Mouse (Mus musculus) myocyte (in vitro differentiated cells): ENCODE results near the gene Hist2h4. TPM values are rescaled to one million over a fixed set of nuclear protein-coding genes. Genes with fewer than 3 reads are reported as not detected.
"Not testable (repeated sequence)": the region's sequence is repeated elsewhere in the genome, so short reads cannot be mapped to it uniquely, and the experiment has no call there.

ENCODE experiments used
- H3K27me3 ChIP-seq: one replicate; pipeline ENCODE4 v1.6.1; 2011; ENCODE audit not compliant: control insufficient read depth, insufficient read depth, insufficient read length
- H3K36me3 ChIP-seq: one replicate; pipeline ENCODE4 v1.6.1; 2011; ENCODE audit not compliant: control insufficient read depth, insufficient read depth
- H3K4me2 ChIP-seq: one replicate; pipeline ENCODE4 v1.6.1; 2011; ENCODE audit warnings: low read depth, control low read depth
- H3K4me3 ChIP-seq: one replicate; pipeline ENCODE4 v1.5.1; 2011; ENCODE audit warnings: mild to moderate bottlenecking, control low read depth, moderate library complexity
- H3K79me2 ChIP-seq: one replicate; pipeline ENCODE4 v1.6.1; 2011; ENCODE audit not compliant: control insufficient read depth, insufficient read depth
- H3ac ChIP-seq: one replicate; pipeline ENCODE4 v1.6.1; 2011; ENCODE audit not compliant: control insufficient read depth, insufficient read length
- CEBPB ChIP-seq: IDR thresholded peaks from 2 replicates; pipeline ENCODE4 v1.6.1; 2011; ENCODE audit warnings: mild to moderate bottlenecking, moderate library complexity; ENCODE audit not compliant: poor library complexity, insufficient read depth, severe bottlenecking
- E2F4 ChIP-seq: IDR thresholded peaks from one replicate; pipeline ENCODE4 v1.6.1; 2011; ENCODE audit warnings: mild to moderate bottlenecking, control low read depth, moderate library complexity; ENCODE audit not compliant: insufficient read depth
- MAX ChIP-seq: IDR thresholded peaks from one replicate; pipeline ENCODE4 v1.6.1; 2011; ENCODE audit warnings: low read depth, mild to moderate bottlenecking, control low read depth
- MYOD1 ChIP-seq, 3 experiments: IDR thresholded peaks; one replicate each; pipeline ENCODE4 v1.6.1; 2011; ENCODE audit warnings: control low read depth in 2 of 3, low read depth in 2 of 3, mild to moderate bottlenecking in 2 of 3, moderate library complexity in 1 of 3; ENCODE audit not compliant: insufficient read length in 2 of 3, control insufficient read depth in 1 of 3
- MYOG ChIP-seq, 3 experiments: IDR thresholded peaks; one replicate each; pipeline ENCODE4 v1.6.1; 2011; ENCODE audit warnings: control low read depth in 2 of 3, low read depth in 2 of 3, mild to moderate bottlenecking in 2 of 3; ENCODE audit not compliant: insufficient read length in 2 of 3, control insufficient read depth in 1 of 3, insufficient read depth in 1 of 3
- POLR2A ChIP-seq: IDR thresholded peaks from one replicate; pipeline ENCODE4 v1.6.1; 2011; ENCODE audit warnings: low read depth, mild to moderate bottlenecking, control low read depth, moderate library complexity; ENCODE audit not compliant: insufficient read length
- POLR2AphosphoS2 ChIP-seq: IDR thresholded peaks from one replicate; pipeline ENCODE4 v1.6.1; 2011; ENCODE audit warnings: low read depth, control low read depth; ENCODE audit not compliant: insufficient read length
- REST ChIP-seq: IDR thresholded peaks from one replicate; pipeline ENCODE4 v1.6.1; 2011; ENCODE audit warnings: mild to moderate bottlenecking, control low read depth, moderate library complexity; ENCODE audit not compliant: insufficient read depth, insufficient read length
- SRF ChIP-seq: IDR thresholded peaks from one replicate; pipeline ENCODE4 v1.6.1; 2011; ENCODE audit warnings: low read depth; ENCODE audit not compliant: control insufficient read depth, insufficient read length
- TCF12 ChIP-seq: IDR thresholded peaks from one replicate; pipeline ENCODE4 v1.6.1; 2011; ENCODE audit warnings: mild to moderate bottlenecking, control low read depth; ENCODE audit not compliant: poor library complexity, insufficient read depth, severe bottlenecking
- TCF3 ChIP-seq: IDR thresholded peaks from one replicate; pipeline ENCODE4 v1.6.1; 2011; ENCODE audit warnings: low read depth, control low read depth; ENCODE audit not compliant: insufficient read length
- USF1 ChIP-seq: IDR thresholded peaks from one replicate; pipeline ENCODE4 v1.6.1; 2011; ENCODE audit warnings: low read depth, mild to moderate bottlenecking, control low read depth, moderate library complexity
- polyA plus RNA-seq: library from polyadenylated mRNA; unstranded; fragments of >200 nt; fragmentation: generic; extraction: Trizol; gene quantifications from one replicate; pipeline ENCODE4 v1.2.1, GENCODE M21; 2012; ENCODE audit warnings: missing spikeins

Gene Hist2h4
- polyA plus RNA-seq, 1 experiment, result 1.1 TPM

DNA sequence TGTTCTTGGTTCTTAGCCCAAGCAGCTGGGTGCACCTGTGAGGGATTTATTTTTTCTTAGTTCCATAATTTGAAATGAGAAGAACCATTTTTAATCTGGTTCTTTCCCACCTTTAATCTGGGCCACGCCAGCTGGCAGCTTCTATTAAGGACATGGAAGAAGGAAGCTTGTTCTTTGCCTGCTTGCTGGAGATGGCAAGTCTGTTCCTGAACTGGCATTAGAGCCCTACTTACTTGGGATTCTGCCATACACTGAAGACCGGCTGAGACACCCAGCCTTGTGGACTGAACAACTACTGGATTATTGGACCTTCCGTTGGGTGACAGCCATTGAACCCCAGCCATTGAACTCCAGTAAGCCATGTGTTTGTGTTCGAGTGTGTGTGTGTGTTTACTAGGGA lies 40.3 kb downstream of the Hist2h4 start:
- no peaks in the 10 kb centered on the region for H3K27me3 ChIP-seq
- TF ChIP-seq MAX (no peak), POLR2AphosphoS2 (no peak)
- H3ac ChIP-seq, result no peak overlapping the region
- no peaks in the 10 kb centered on the region for H3K36me3 ChIP-seq
- no peaks in the 10 kb centered on the region for H3K79me2 ChIP-seq
- H3K4me3 ChIP-seq, result peak overlapping the region; percentile 47
- peak overlapping the region; percentile 93 for H3K4me2 ChIP-seq

DNA sequence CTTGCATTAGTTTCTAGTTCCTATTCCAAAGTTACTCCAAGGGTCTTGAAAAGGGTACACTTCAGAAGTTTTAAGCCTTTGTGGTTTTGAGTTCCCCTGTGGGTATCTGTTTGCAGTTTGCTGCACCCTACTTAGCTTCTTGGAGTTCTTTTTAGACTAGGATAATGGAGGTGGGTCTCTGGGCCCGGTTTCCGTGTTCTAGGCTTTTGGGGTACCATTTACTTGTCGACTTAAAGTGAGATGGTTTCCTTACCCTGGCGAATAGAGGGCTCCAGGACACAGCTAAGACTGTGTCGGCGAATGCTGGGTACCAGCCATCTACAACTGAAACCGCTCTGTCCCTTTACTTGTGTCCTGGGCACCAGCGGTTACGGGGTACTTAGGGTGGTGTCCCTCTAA lies 41.5 kb downstream of the Hist2h4 start:
- Histone ChIP-seq H3K27me3 (no peaks in the 10 kb centered on the region), H3ac (no peak overlapping the region), H3K79me2 (no peaks in the 10 kb centered on the region), H3K4me3 (peak overlapping the region; percentile 47), H3K36me3 (no peaks in the 10 kb centered on the region), H3K4me2 (peak overlapping the region; percentile 93)
- TF ChIP-seq USF1, result no peak
- no peak for TF ChIP-seq TCF12
- no peak for TF ChIP-seq MAX
- no peak for TF ChIP-seq SRF
- TF ChIP-seq E2F4, result no peak
- TF ChIP-seq MYOG (IDR thresholded peaks at IDR 0.05; ENCODE audit: control insufficient read depth in 1 of 3, insufficient read depth in 1 of 3, insufficient read length in 2 of 3, low read depth in 2 of 3), result no peak
- no peak for TF ChIP-seq REST
- TF ChIP-seq CEBPB, result no peak
- no peak for TF ChIP-seq TCF3
- TF ChIP-seq POLR2AphosphoS2, result no peak
- no peak for TF ChIP-seq MYOD1 (IDR thresholded peaks at IDR 0.05; ENCODE audit: control insufficient read depth in 1 of 3, insufficient read length in 2 of 3, low read depth in 2 of 3)
- TF ChIP-seq POLR2A, result no peak

DNA sequence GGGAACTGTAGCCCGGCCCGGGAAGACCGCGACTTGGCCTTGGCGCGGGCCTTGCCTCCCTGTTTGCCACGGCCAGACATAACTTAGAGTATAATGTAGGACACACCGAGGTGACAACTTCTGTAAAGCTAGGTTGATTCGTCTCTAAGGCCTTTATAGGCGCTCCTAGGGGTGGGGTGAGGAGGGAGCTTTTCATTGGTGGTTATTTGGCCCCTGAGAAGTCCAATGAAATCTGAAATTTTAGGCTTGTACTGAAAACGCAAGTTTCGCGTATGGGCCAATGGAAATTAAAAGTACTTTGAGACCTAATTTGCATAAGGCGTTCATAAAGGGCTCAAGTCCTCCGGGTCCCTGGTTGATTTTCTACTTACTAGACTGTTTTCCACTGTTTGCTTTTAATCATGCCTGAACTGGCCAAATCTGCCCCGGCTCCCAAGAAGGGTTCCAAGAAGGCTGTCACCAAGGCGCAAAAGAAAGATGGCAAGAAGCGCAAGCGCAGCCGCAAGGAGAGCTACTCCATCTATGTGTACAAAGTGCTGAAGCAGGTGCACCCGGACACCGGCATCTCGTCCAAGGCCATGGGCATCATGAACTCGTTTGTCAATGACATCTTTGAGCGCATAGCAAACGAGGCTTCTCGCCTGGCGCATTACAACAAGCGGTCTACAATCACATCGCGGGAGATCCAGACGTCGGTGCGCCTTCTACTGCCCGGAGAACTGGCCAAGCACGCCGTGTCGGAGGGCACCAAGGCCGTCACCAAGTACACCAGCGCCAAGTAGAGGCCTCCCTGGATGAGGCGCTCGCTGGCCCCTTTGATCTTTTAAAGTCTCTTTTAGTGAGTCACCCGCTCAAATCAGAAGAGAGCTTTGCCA lies 42.1 kb downstream of the Hist2h4 start, which contains the start of the genes Hist2h2ac and Hist2h2be:
TSS of gene Hist2h2ac (minus strand) at position 116 of the 875 bp plus-strand sequence.
TSS of gene Hist2h2be (plus strand) at position 355 of the 875 bp plus-strand sequence.
- Histone ChIP-seq H3K36me3 (no peaks in the 10 kb centered on the region), H3K27me3 (no peaks in the 10 kb centered on the region), H3K4me3 (peak within 1 kb of the TSS; percentile 47), H3ac (peak within 1 kb of the TSS; percentile 59), H3K4me2 (peak within 1 kb of the TSS; percentile 96), H3K79me2 (no peaks in the 10 kb centered on the region)
- no peak for TF ChIP-seq TCF3
- TF ChIP-seq MYOD1 (IDR thresholded peaks at IDR 0.05; ENCODE audit: control insufficient read depth in 1 of 3, insufficient read length in 2 of 3, low read depth in 2 of 3), result peak in 1 of 3 experiments; percentile 49
- no peak for TF ChIP-seq TCF12
- TF ChIP-seq POLR2AphosphoS2, result peak; percentile 73
- TF ChIP-seq POLR2A, result peak; percentile 69
- TF ChIP-seq MAX, result no peak

- H3K79me2 ChIP-seq, H3K36me3 ChIP-seq, H3K27me3 ChIP-seq: not testable (repeated sequence)
- Histone ChIP-seq H3K4me3 (peak overlapping the region; percentile 47), H3ac (peak overlapping the region; percentile 59), H3K4me2 (peak overlapping the region; percentile 96)
- TF ChIP-seq POLR2AphosphoS2 (peak; percentile 91), POLR2A (peak; percentile 83)
Observed at GRCm38 (mm10) chr3:96220131-96220764, 42.9 kb downstream of the Hist2h4 start.

DNA sequence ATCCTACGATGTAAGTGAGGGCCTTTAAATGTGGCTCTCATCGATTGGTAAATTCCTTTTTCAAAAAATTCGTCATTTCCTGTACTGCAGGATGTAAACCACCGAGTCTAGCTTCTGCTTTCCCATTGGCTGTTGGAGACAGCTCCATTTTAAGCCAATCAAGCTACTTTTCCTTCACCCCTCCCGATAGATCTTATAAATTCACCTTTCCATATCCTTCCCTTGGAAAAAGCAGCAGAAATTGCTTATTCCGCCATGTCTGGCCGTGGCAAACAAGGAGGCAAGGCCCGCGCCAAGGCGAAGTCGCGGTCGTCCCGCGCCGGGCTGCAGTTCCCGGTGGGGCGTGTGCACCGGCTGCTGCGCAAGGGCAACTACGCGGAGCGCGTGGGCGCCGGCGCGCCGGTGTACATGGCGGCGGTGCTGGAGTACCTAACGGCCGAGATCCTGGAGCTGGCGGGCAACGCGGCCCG lies 43.4 kb downstream of the Hist2h4 start, which contains the start of the genes Bola1 and Hist2h2ab:
TSS of gene Bola1 (minus strand) at position 49 of the 470 bp plus-strand sequence.
TSS of gene Hist2h2ab (plus strand) at position 205 of the 470 bp plus-strand sequence.
- H3K79me2 ChIP-seq, result no peaks in the 10 kb centered on the region
- H3K36me3 ChIP-seq, result no peaks in the 10 kb centered on the region
- H3K4me3 ChIP-seq, result peak within 1 kb of the TSS; percentile 47
- H3K4me2 ChIP-seq, result peak within 1 kb of the TSS; percentile 96
- TF ChIP-seq SRF (no peak), E2F4 (no peak), POLR2AphosphoS2 (peak; percentile 98), TCF3 (no peak), MYOD1 (IDR thresholded peaks at IDR 0.05; ENCODE audit: control insufficient read depth in 1 of 3, insufficient read length in 2 of 3, low read depth in 2 of 3) (peak in 1 of 3 experiments; percentile 27), POLR2A (peak; percentile 97), TCF12 (no peak), MYOG (IDR thresholded peaks at IDR 0.05; ENCODE audit: control insufficient read depth in 1 of 3, insufficient read depth in 1 of 3, insufficient read length in 2 of 3, low read depth in 2 of 3) (peak in 1 of 3 experiments; percentile 23), CEBPB (no peak), USF1 (no peak)
- H3K27me3 ChIP-seq, result no peaks in the 10 kb centered on the region
- H3ac ChIP-seq, result peak within 1 kb of the TSS; percentile 59
